Mouse (Mus musculus): ENCODE measurements at regions not wholly inside any gene's neighbourhood (a gene's known extent, or its start where the extent isn't known, plus 50 kb on each side); places are given as distances from the start of the nearest gene placed in this dataset.

DNA sequence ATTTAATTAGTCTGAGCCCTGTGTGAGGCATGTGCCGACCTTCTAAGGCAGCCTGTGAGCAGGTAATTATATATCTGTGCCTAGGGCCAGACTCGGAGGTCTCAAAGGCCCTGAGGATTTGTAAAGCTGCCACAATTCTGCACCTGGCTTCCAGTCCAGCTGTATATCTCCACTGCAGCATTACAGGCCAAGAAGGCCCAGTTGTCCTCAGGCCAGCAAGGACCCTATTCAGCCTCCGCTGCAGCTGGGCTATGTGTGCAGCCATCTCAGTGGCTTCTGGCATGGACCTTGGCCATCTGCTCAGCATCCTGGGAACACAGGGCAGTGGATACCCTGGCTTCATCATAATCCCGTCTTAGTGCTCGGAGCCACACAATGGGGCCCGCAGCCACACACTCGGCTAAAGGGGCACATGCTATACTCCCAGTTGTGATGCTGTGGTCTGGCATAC lies 214.5 kb downstream of the Sipa1l2 start:
- TF ChIP-seq E2F4 (IDR thresholded peaks at IDR 0.05; ENCODE audit: insufficient replicate concordance, low read depth, low read length): no peak
- no peak for TF ChIP-seq USF1 (IDR thresholded peaks at IDR 0.05; ENCODE audit: low read depth, low read length)
- TF ChIP-seq MAX (IDR thresholded peaks at IDR 0.05; ENCODE audit: low read length): no peak
- TF ChIP-seq NELFE (IDR thresholded peaks at IDR 0.05; ENCODE audit: low read depth, low read length): no peak
- no peak for TF ChIP-seq MAFK (IDR thresholded peaks at IDR 0.05; ENCODE audit: insufficient replicate concordance, low read length)
- TF ChIP-seq MXI1 (IDR thresholded peaks at IDR 0.05; ENCODE audit: low read depth, low read length): no peak

Data from CH12.LX (cell line).